Mouse (Mus musculus): Measurements from ENCODE around the gene Amot.

DNA sequence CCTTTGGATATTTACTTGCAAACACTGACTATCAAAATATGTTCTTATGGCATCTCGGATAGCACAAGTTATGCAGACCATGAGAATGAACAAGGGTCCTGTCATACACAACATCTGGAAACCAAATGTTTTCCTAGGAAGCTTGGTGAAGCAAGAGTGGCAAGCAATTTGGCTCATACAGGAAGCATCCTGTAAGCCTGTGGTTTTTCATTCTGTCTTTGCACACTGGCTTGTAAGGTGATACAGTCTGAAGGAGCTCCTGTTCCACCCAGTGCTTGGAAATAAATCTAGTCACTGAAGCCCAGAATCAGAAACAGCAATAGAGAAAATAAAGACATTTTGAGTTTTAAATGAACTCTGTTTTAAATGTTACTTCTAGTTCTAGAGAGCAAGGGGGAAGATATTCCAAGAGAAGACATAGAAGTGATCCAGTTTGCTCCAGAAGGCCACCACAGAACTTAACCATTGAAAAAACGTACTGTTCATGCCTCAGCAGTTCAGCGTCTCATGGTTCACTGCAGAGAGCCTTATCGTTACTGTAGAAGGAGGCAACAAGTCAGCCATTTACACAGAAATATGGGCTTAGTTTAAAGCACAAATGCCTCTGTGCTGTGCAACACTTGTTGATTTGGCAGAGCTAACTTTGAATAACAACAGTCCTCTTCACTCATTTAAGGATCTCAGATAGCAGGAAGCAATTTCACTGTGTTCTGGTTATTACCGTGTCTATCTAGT is 74.0 kb downstream of the Amot start:
- no peak for TF ChIP-seq CTCF (IDR thresholded peaks at IDR 0.05; ENCODE audit: control insufficient read depth, insufficient read depth, insufficient replicate concordance, low read depth, low read length)
- TF ChIP-seq POLR2A (IDR thresholded peaks at IDR 0.05; ENCODE audit: control insufficient read depth, low read depth, low read length): no peak
